Mouse (Mus musculus): ENCODE measurements around the gene Gm20517.

DNA sequence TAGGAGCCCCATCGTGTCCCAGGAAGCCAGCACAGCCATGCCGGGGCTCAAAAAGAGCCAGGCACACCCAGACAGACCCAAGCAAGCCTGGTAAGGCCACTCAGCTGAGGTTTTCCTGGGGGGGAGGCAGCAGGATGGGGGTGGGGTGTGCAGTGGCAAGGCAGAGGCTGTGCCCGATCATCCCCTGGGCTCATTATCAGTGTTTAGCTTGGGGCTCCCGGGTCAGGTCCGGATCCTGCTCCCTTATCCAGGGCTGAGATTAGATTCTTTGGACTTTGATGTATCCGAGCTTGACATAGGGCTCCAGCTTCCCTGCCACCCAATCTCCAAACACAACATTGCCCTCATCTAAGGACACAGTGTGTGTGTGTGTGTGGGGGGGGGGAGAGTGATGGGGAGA, 100.5 kb downstream of the Gm20517 start:
- TF ChIP-seq CTCF (IDR thresholded peaks at IDR 0.05; ENCODE audit: low read depth, low read length), result no peak
- no peak for TF ChIP-seq POLR2A (IDR thresholded peaks at IDR 0.05; ENCODE audit: insufficient read depth, low read length)
